Mouse (Mus musculus): ENCODE measurements around the gene Slc4a3. TPM values are rescaled to one million over a fixed set of nuclear protein-coding genes. Genes with fewer than 3 reads are reported as not detected.
A peak's percentile ranks its signal among the peaks of the same experiment; 100 is the strongest.

Slc4a3 gene
- polyA plus RNA-seq, 2 experiments = 21.5 to 101 TPM

DNA sequence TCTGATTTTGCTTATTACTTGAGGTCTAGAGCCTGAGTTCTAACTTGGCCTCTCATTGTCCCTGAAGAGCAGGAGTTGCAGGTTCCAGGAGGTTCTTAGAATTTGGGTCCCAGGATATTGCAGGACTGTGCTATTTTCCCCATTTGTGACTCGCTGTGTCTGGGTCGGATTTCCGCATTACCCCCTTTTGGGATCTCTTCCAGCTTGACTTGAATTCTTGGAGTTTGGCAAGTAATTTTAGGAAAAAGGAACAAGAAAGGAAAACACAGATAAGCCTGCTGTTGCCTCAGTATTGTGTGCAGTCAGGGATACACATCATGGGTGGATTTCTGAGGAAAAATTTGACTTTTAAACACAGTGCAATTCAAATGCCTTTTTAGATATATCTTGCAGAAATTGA, 40.7 kb downstream of the Slc4a3 start:
- H3K9ac ChIP-seq (ENCODE audit: low read depth, low read length, severe bottlenecking) = no peak overlapping the region
- DNase-seq (ENCODE audit: low spot score) = no peak
- peaks cover 19% of the 10 kb centered on the region; the same call in 1 of the 2 replicates for H3K4me1 ChIP-seq (ENCODE audit: control insufficient read depth, insufficient read depth, low read length)
- no peak overlapping the region for H3K27ac ChIP-seq (replicated peaks; ENCODE audit: low read depth, low read length)
- H3K4me3 ChIP-seq (replicated peaks; ENCODE audit: low read length) = no peak overlapping the region
- no peak overlapping the region for H3K4me2 ChIP-seq (replicated peaks; ENCODE audit: low read depth, low read length, severe bottlenecking)
- no peak for ATAC-seq (ENCODE audit: low FRiP score, low read depth)
- WGBS = 80% methylated on average over 3 of the region's 3 CpGs
- H3K36me3 ChIP-seq (ENCODE audit: control insufficient read depth, insufficient read depth, low read length) = no peaks in the 10 kb centered on the region
- no peak for TF ChIP-seq POLR2A (IDR thresholded peaks at IDR 0.05; ENCODE audit: borderline replicate concordance, extremely low read depth, insufficient read depth, insufficient read length)
- no peaks in the 10 kb centered on the region for H3K27me3 ChIP-seq (ENCODE audit: control insufficient read depth, insufficient read depth, low read length)
- H3K9me3 ChIP-seq (ENCODE audit: control insufficient read depth, low read length) = no peaks in the 10 kb centered on the region

DNA sequence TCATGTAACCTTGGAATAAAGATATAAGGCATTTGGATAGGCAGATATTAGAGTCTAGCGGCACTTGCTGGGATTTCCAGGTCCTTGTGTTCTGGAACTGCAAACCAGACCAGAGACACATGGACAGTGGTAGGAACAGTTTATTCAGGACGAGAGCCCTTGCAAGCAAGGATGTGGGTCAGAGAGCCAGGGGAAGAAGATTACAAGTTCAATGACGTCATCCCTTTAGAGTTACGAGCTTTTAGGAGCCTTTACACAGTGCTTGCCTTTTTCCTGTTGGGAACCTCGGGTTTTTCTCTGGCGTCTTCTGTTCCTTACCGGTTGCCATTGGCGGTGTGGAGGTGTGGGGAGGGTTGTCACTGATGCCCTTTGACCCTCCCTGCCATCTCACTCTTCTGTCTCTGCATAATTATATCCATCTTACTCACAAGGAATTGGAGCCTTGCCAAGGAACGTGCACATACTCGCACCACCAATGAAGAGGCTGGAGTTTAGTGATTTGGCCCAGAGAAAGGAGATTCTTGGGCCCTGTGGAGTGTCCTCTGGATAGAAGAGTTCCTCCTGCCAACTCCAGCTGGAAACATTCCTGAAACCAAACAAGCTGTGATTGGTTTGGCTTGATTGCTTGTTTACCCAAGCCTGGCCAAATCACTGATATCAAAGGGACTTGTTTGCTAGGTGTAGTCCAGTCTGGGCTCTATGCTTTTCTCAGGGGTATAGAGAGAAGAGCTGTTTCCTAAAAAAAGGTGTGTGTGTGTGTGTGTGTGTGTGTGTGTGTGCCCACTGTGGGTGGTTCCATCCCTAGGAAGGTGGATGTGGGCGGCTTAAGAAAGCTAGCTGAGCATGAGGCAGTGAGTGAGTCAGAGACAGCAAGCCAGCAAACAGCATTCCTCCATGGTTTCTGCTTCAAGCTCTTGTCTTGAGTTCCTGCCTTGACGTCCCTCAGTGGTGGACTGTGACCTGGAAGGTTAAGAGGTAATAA, 42.0 kb downstream of the Slc4a3 start:
- TF ChIP-seq POLR2A (IDR thresholded peaks at IDR 0.05; ENCODE audit: borderline replicate concordance, extremely low read depth, insufficient read depth, insufficient read length) = no peak
- H3K27me3 ChIP-seq (ENCODE audit: control insufficient read depth, insufficient read depth, low read length) = no peaks in the 10 kb centered on the region
- no peak overlapping the region for H3K4me2 ChIP-seq (replicated peaks; ENCODE audit: low read depth, low read length, severe bottlenecking)
- H3K4me3 ChIP-seq (replicated peaks; ENCODE audit: low read length) = no peak overlapping the region
- 54% methylated on average over 12 of the region's 12 CpGs for WGBS
- no peak overlapping the region for H3K27ac ChIP-seq (replicated peaks; ENCODE audit: low read depth, low read length)
- H3K4me1 ChIP-seq (ENCODE audit: control insufficient read depth, insufficient read depth, low read length) = 0 out of 2 replicates have a peak, but pooled peaks cover 13% of the 10 kb centered on the region
- H3K36me3 ChIP-seq (ENCODE audit: control insufficient read depth, insufficient read depth, low read length) = no peaks in the 10 kb centered on the region
- ATAC-seq (ENCODE audit: low FRiP score, low read depth) (no peak), DNase-seq (ENCODE audit: low spot score) (no peak)
- H3K9ac ChIP-seq (ENCODE audit: low read depth, low read length, severe bottlenecking) = no peak overlapping the region
- no peaks in the 10 kb centered on the region for H3K9me3 ChIP-seq (ENCODE audit: control insufficient read depth, low read length)

GRCm38 (mm10) chr1:75588874-75589273, 42.8 kb downstream of the Slc4a3 start:
- 0 out of 2 replicates have a peak, but pooled peaks cover 13% of the 10 kb centered on the region for H3K4me1 ChIP-seq (ENCODE audit: control insufficient read depth, insufficient read depth, low read length)
- H3K4me2 ChIP-seq (replicated peaks; ENCODE audit: low read depth, low read length, severe bottlenecking) = no peak overlapping the region
- 22% methylated on average over 7 of the region's 7 CpGs for WGBS
- H3K4me3 ChIP-seq (replicated peaks; ENCODE audit: low read length) = no peak overlapping the region
- ATAC-seq (ENCODE audit: low FRiP score, low read depth) (peak; percentile 30; the same call in 1 of the 2 replicates), DNase-seq (ENCODE audit: low spot score) (peak; percentile 72)
- no peaks in the 10 kb centered on the region for H3K27me3 ChIP-seq (ENCODE audit: control insufficient read depth, insufficient read depth, low read length)
- H3K27ac ChIP-seq (replicated peaks; ENCODE audit: low read depth, low read length) = no peak overlapping the region
- H3K9me3 ChIP-seq (ENCODE audit: control insufficient read depth, low read length) = no peaks in the 10 kb centered on the region
- no peak overlapping the region for H3K9ac ChIP-seq (ENCODE audit: low read depth, low read length, severe bottlenecking)
- H3K36me3 ChIP-seq (ENCODE audit: control insufficient read depth, insufficient read depth, low read length) = no peaks in the 10 kb centered on the region
- no peak for TF ChIP-seq POLR2A (IDR thresholded peaks at IDR 0.05; ENCODE audit: borderline replicate concordance, extremely low read depth, insufficient read depth, insufficient read length)

DNA sequence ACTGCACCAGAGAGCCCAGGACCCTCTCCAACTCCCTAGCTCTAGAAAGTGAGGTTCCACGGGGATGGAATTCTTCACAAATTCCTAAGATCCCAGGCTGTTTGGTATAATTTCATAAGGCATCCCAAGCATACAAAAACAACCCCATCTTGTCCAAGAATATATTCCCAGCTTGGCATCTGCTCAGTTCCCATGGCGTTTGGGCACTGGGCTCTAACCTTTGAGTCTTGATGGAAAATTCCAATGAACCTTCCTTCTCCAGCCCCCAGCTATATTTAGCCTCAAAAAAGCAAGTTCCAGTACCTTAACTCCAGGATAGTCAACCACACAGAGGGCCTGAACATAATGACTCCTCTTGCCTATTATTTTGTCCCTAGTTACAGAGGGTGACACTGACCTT, 43.9 kb downstream of the Slc4a3 start:
- no peaks in the 10 kb centered on the region for H3K27me3 ChIP-seq (ENCODE audit: control insufficient read depth, insufficient read depth, low read length)
- no peak overlapping the region for H3K27ac ChIP-seq (replicated peaks; ENCODE audit: low read depth, low read length)
- DNase-seq (ENCODE audit: low spot score) (no peak), ATAC-seq (ENCODE audit: low FRiP score, low read depth) (no peak)
- no peak overlapping the region for H3K9ac ChIP-seq (ENCODE audit: low read depth, low read length, severe bottlenecking)
- H3K4me2 ChIP-seq (replicated peaks; ENCODE audit: low read depth, low read length, severe bottlenecking) = no peak overlapping the region
- no peak overlapping the region for H3K4me3 ChIP-seq (replicated peaks; ENCODE audit: low read length)
- 81% methylated on average over 2 of the region's 2 CpGs for WGBS
- H3K36me3 ChIP-seq (ENCODE audit: control insufficient read depth, insufficient read depth, low read length) = no peaks in the 10 kb centered on the region
- no peak for TF ChIP-seq POLR2A (IDR thresholded peaks at IDR 0.05; ENCODE audit: borderline replicate concordance, extremely low read depth, insufficient read depth, insufficient read length)
- H3K4me1 ChIP-seq (ENCODE audit: control insufficient read depth, insufficient read depth, low read length) = 0 out of 2 replicates have a peak, but pooled peaks cover 13% of the 10 kb centered on the region
- H3K9me3 ChIP-seq (ENCODE audit: control insufficient read depth, low read length) = no peaks in the 10 kb centered on the region

- Histone ChIP-seq H3K36me3 (ENCODE audit: control insufficient read depth, insufficient read depth, low read length) (no peaks in the 10 kb centered on the region), H3K9me3 (ENCODE audit: control insufficient read depth, low read length) (no peaks in the 10 kb centered on the region), H3K27me3 (ENCODE audit: control insufficient read depth, insufficient read depth, low read length) (no peaks in the 10 kb centered on the region), H3K27ac (replicated peaks; ENCODE audit: low read depth, low read length) (no peak overlapping the region), H3K4me3 (replicated peaks; ENCODE audit: low read length) (no peak overlapping the region), H3K9ac (ENCODE audit: low read depth, low read length, severe bottlenecking) (no peak overlapping the region), H3K4me2 (replicated peaks; ENCODE audit: low read depth, low read length, severe bottlenecking) (no peak overlapping the region), H3K4me1 (ENCODE audit: control insufficient read depth, insufficient read depth, low read length) (0 out of 2 replicates have a peak, but pooled peaks cover 6% of the 10 kb centered on the region)
- WGBS = 87% methylated on average over 7 of the region's 7 CpGs
- no peak for TF ChIP-seq POLR2A (IDR thresholded peaks at IDR 0.05; ENCODE audit: borderline replicate concordance, extremely low read depth, insufficient read depth, insufficient read length)
- ATAC-seq (ENCODE audit: low FRiP score, low read depth) = no peak
- DNase-seq (ENCODE audit: low spot score) = no peak
These were observed 47.9 kb downstream of the Slc4a3 start for GRCm38 (mm10) chr1:75593956-75594355.

All from limb, embryonic 14.5 days (tissue).